Mouse (Mus musculus) midbrain, postnatal 0 days (tissue): ENCODE results near the gene Arsj. TPM values are rescaled to one million over a fixed set of nuclear protein-coding genes. Genes with fewer than 3 reads are reported as not detected.

Experiments used
- ATAC-seq: fragments of 200-750 bp; cut with Nextera tagmentation; 2 replicates; pipeline ENCODE4 v1.8.0; 2017; ENCODE audit warnings: moderate number of reproducible peaks, mild to moderate bottlenecking, moderate TSS enrichment, moderate library complexity; ENCODE audit not compliant: low FRiP score
- DNase-seq: peaks from one replicate; pipeline ENCODE4 v3.0.0-alpha.2; 2015; ENCODE audit warnings: low spot score
- H3K27ac ChIP-seq: fragments of 300-500 bp; sonication (generic); 2 replicates; pipeline ENCODE4 v1.5.1; 2014; ENCODE audit warnings: low read depth, mild to moderate bottlenecking, low read length, mixed read lengths
- H3K27me3 ChIP-seq: fragments of 300-500 bp; sonication (generic); 2 replicates; pipeline ENCODE4 v1.6.1; 2014; ENCODE audit warnings: low read length, control low read depth, mixed read lengths; ENCODE audit not compliant: insufficient read depth
- H3K36me3 ChIP-seq: fragments of 300-500 bp; sonication (generic); 2 replicates; pipeline ENCODE4 v1.6.1; 2014; ENCODE audit warnings: low read length, control low read depth, mixed read lengths; ENCODE audit not compliant: insufficient read depth
- H3K4me1 ChIP-seq: fragments of 300-500 bp; sonication (generic); 2 replicates; pipeline ENCODE4 v1.6.1; 2014; ENCODE audit warnings: mild to moderate bottlenecking, control low read depth, antibody characterized with exemption, low read length, mixed read lengths; ENCODE audit not compliant: insufficient read depth
- H3K4me2 ChIP-seq: fragments of 300-500 bp; sonication (generic); 2 replicates; pipeline ENCODE4 v1.6.1; 2014; ENCODE audit warnings: low read depth, mild to moderate bottlenecking, low read length, mixed read lengths; ENCODE audit not compliant: poor library complexity, severe bottlenecking
- H3K4me3 ChIP-seq: fragments of 300-500 bp; sonication (generic); 2 replicates; pipeline ENCODE4 v1.5.1; 2014; ENCODE audit warnings: low read depth, mild to moderate bottlenecking, low read length, moderate library complexity
- H3K9ac ChIP-seq: fragments of 300-500 bp; sonication (generic); replicated peaks from 2 replicates; pipeline ENCODE4 v1.6.1; 2014; ENCODE audit warnings: mild to moderate bottlenecking, low read length, moderate library complexity, mixed read lengths; ENCODE audit not compliant: poor library complexity, severe bottlenecking
- H3K9me3 ChIP-seq: fragments of 300-500 bp; sonication (generic); 2 replicates; pipeline ENCODE4 v1.6.1; 2016; ENCODE audit warnings: low read length, control low read depth
- CTCF ChIP-seq: IDR thresholded peaks from 2 replicates; pipeline ENCODE4 v1.5.1; 2016; ENCODE audit warnings: antibody characterized with exemption, mild to moderate bottlenecking
- WGBS: fragments of 180-500 bp; shearing (Covaris S2); extraction: QIAGEN DNeasy Blood & Tissue Kit; methylation state at CpG from one replicate; pipeline ENCODE4 v1.1.7; 2014; 5-methylcytosine and 5-hydroxymethylcytosine counted together
- polyA plus RNA-seq: library from polyadenylated mRNA; unstranded; fragments of >200 nt; fragmentation: Nextera tagmentation; extraction: Ambion mirVana; gene quantifications from 2 replicates; pipeline ENCODE4 v1.2.1, GENCODE M21; 2015
- total RNA-seq: library from RNA; depleted of rRNA; stranded (reverse); fragments of >200 nt; gene quantifications from 2 replicates; pipeline ENCODE4 v1.2.3, GENCODE M21; 2014

The Arsj gene
- total and polyA plus RNA-seq, 2 experiments from 2014 or later, result 0.47 to 1.2 TPM

DNA sequence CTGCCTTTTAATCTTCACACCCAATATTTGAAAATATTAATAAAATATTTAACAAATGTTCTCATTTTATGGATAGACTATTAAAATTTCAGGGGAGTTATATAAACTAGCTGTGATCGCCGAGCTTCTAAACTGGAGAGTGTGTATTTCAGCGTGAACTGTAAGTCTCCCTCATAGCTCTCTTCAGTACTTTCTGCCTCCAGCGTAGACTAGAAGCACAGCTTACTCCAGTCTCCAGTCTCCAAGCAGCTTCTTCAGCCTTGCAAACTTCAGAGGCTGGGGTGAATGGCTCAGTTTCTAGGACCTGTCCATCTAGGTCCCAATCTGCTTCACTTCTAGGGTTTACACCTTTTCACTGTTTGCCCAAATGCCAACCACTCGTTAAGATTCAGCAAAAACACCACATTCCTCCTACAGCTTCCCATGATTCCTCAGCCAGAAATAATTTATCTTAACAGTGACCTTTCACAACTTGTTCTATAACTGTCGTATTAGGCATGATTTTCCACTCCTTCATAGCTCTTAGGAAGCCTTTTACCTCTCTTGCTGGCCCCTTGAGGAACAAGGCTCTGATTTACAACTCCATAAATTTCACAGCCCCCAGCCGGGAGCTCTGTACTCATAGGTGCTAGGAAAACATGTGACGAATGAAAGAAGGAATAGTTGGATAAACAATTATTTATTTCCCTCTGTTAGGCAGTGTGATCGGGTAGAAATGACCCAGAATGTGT, 9.5 kb downstream of the Arsj start:
- DNase-seq, result no peak
- no peak for TF ChIP-seq CTCF
- no peak for ATAC-seq

DNA sequence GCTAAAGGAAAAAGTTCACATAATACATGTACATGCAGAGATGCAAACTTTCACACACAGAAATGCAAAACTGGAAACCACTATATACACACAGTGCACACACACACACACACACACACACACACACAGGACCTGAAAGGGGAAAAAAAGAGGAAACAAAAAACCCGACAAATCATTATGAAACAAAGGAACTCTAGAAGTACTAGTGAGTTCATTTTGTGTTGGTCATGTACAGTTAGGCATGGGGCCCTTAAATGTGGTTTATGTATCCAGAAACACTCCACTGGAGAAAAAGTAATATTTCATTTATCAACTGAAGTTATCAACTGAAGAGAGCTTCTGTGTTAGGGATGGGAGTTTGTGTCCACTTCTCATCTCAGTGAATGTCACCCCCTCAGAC, 10.2 kb downstream of the Arsj start:
- no peaks in the 10 kb centered on the region for H3K36me3 ChIP-seq
- no peaks in the 10 kb centered on the region for H3K9me3 ChIP-seq
- 67% methylated on average over 1 of the region's 1 CpGs for WGBS
- no peak overlapping the region for H3K4me2 ChIP-seq
- ATAC-seq, result no peak
- H3K4me3 ChIP-seq, result no peak overlapping the region
- no peaks in the 10 kb centered on the region for H3K4me1 ChIP-seq
- H3K27ac ChIP-seq, result no peak overlapping the region
- no peak for DNase-seq
- H3K9ac ChIP-seq, result no peak overlapping the region
- H3K27me3 ChIP-seq, result no peaks in the 10 kb centered on the region
- no peak for TF ChIP-seq CTCF

More for the DNA sequence above, 9.5 kb downstream of the Arsj start:
- Histone ChIP-seq H3K27me3 (no peaks in the 10 kb centered on the region), H3K9ac (no peak overlapping the region), H3K9me3 (no peaks in the 10 kb centered on the region), H3K36me3 (no peaks in the 10 kb centered on the region), H3K4me1 (no peaks in the 10 kb centered on the region), H3K27ac (no peak overlapping the region), H3K4me2 (no peak overlapping the region), H3K4me3 (no peak overlapping the region)
- 78% methylated on average over 9 of the region's 9 CpGs for WGBS

DNA sequence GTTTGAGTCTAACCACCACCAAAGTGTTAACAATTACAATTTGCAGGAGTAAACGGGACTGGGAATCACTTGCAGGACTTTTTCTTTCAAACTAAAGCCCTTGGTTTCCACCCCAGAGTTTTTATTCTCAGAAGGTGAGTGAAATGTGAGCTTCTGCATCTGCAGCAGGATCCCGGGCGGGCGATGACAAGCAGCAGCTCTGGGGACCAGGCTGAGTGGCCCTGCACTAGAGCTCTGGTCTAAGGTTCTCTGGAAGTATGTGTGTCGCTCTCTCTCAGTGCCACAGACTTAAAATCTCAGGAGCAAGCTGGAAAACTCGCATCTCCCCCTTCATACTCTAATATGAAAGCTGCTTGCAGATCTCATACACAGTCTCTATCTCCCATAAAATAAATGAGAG, 15.8 kb downstream of the Arsj start:
- Histone ChIP-seq H3K4me3 (no peak overlapping the region), H3K36me3 (no peaks in the 10 kb centered on the region), H3K9ac (no peak overlapping the region), H3K9me3 (no peaks in the 10 kb centered on the region), H3K4me2 (no peak overlapping the region), H3K27me3 (no peaks in the 10 kb centered on the region), H3K4me1 (no peaks in the 10 kb centered on the region), H3K27ac (no peak overlapping the region)
- no peak for ATAC-seq
- 85% methylated on average over 6 of the region's 6 CpGs for WGBS
- no peak for DNase-seq
- no peak for TF ChIP-seq CTCF

DNA sequence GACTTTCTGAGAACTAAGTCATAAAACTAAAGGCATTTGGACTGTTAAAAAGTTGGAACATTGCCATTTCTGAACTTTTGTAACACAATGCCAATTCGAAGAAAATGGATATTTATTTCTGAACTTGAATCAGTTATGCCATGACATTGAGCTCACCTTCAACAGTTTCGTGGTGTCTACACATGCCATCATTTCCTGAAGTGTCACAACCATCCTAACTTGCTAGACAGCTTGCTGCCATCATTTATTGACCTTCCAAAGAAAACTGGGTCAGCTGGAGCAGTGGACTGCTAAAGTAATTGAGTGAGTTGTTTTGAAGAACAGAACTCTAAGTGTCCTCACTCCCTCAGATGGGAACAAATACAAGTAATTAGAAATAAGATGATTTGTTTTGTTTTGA, 16.2 kb downstream of the Arsj start:
- H3K9ac ChIP-seq, result no peak overlapping the region
- H3K9me3 ChIP-seq, result no peaks in the 10 kb centered on the region
- TF ChIP-seq CTCF, result no peak
- no peak for ATAC-seq
- H3K27ac ChIP-seq, result no peak overlapping the region
- no peak overlapping the region for H3K4me3 ChIP-seq
- H3K4me1 ChIP-seq, result no peaks in the 10 kb centered on the region
- no peak overlapping the region for H3K4me2 ChIP-seq
- H3K27me3 ChIP-seq, result no peaks in the 10 kb centered on the region
- DNase-seq, result no peak
- 76% methylated on average over 2 of the region's 2 CpGs for WGBS
- H3K36me3 ChIP-seq, result no peaks in the 10 kb centered on the region

DNA sequence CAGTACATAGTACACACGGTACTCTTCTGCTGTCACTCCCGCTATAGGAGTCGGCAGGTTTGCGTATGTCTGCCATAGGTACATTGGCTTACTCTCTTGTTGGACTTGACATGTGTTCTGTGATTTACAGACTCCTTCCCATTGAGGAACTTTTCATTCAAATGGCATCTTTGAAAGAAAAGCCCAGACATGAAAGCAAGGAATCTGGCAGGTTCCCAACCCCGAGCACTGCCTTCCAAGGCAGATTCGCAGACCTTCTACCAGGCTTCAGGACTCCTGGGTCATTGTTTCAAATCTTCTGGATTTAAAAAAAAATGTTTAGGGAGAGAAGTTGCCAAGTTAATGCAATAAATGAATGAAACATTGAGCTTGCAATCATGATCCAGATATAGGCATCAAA, 19.8 kb downstream of the Arsj start:
- DNase-seq, result no peak

GRCm38 (mm10) chr3:126384657-126385438, 21.4 kb downstream of the Arsj start:
- Histone ChIP-seq H3K27ac (no peak overlapping the region), H3K9me3 (no peaks in the 10 kb centered on the region), H3K4me1 (no peaks in the 10 kb centered on the region), H3K4me3 (no peak overlapping the region), H3K36me3 (no peaks in the 10 kb centered on the region), H3K9ac (no peak overlapping the region), H3K27me3 (no peaks in the 10 kb centered on the region), H3K4me2 (no peak overlapping the region)
- no peak for DNase-seq
- WGBS, result 63% methylated on average over 14 of the region's 14 CpGs
- no peak for ATAC-seq
- no peak for TF ChIP-seq CTCF

More for the DNA sequence above, 19.8 kb downstream of the Arsj start:
- TF ChIP-seq CTCF, result no peak
- no peak overlapping the region for H3K27ac ChIP-seq
- no peak overlapping the region for H3K4me2 ChIP-seq
- H3K27me3 ChIP-seq, result no peaks in the 10 kb centered on the region
- ATAC-seq, result no peak
- 68% methylated on average over 6 of the region's 6 CpGs for WGBS
- H3K9ac ChIP-seq, result no peak overlapping the region
- no peaks in the 10 kb centered on the region for H3K9me3 ChIP-seq
- H3K4me3 ChIP-seq, result no peak overlapping the region
- no peaks in the 10 kb centered on the region for H3K4me1 ChIP-seq
- no peaks in the 10 kb centered on the region for H3K36me3 ChIP-seq
